Mouse (Mus musculus) thymus, adult 2 months (tissue): Measurements from ENCODE around the gene Pbld2. TPM values are rescaled to one million over a fixed set of nuclear protein-coding genes. Genes with fewer than 3 reads are reported as not detected.

Experiments
- DNase-seq: peaks from one replicate; pipeline ENCODE4 v3.0.0; 2021
- H3K27ac ChIP-seq: fragments of 200-500 bp; 2 replicates; pipeline ENCODE4 v1.5.1; 2012; ENCODE audit warnings: low read length, control low read depth; ENCODE audit not compliant: control insufficient read depth, insufficient read depth
- H3K27me3 ChIP-seq: fragments of 200-500 bp; 2 replicates; pipeline ENCODE4 v1.6.1; 2012; ENCODE audit warnings: mild to moderate bottlenecking, low read length, moderate library complexity, mixed read lengths; ENCODE audit not compliant: control insufficient read depth, insufficient read depth
- H3K36me3 ChIP-seq: fragments of 200-500 bp; 2 replicates; pipeline ENCODE4 v1.6.1; 2012; ENCODE audit warnings: mild to moderate bottlenecking, low read length, moderate library complexity; ENCODE audit not compliant: control insufficient read depth, insufficient read depth
- H3K4me1 ChIP-seq: fragments of 200-500 bp; replicated peaks from 2 replicates; pipeline ENCODE4 v1.6.1; 2012; ENCODE audit warnings: low read length; ENCODE audit not compliant: control insufficient read depth, insufficient read depth
- H3K4me3 ChIP-seq: fragments of 200-500 bp; 2 replicates; pipeline ENCODE4 v1.5.1; 2012; ENCODE audit warnings: mild to moderate bottlenecking, low read length, control low read depth, moderate library complexity; ENCODE audit not compliant: control insufficient read depth, insufficient read depth
- CTCF ChIP-seq: fragments of 200-500 bp; IDR thresholded peaks from 2 replicates; pipeline ENCODE4 v1.5.1; 2012; ENCODE audit warnings: mild to moderate bottlenecking, control low read depth, low read length, moderate library complexity, borderline replicate concordance; ENCODE audit not compliant: control insufficient read depth, poor library complexity, insufficient read depth; ENCODE audit errors: extremely low read depth
- POLR2A ChIP-seq: fragments of 200-500 bp; IDR thresholded peaks from 2 replicates; pipeline ENCODE4 v1.6.1; 2012; ENCODE audit warnings: mild to moderate bottlenecking, low read length, control low read depth, moderate library complexity; ENCODE audit not compliant: control insufficient read depth, poor library complexity, insufficient read depth; ENCODE audit errors: extremely low read depth
- WGBS: fragments of 180-500 bp; shearing (Covaris S2); methylation state at CpG from one replicate; pipeline ENCODE4 v1.1.7; 2018; 5-methylcytosine and 5-hydroxymethylcytosine counted together
- polyA plus RNA-seq: library from polyadenylated mRNA; depleted of rRNA; stranded (reverse); fragments of >200 nt; gene quantifications from 2 replicates; pipeline ENCODE4 v1.2.3, GENCODE M21; 2012

Pbld2 gene
- polyA plus RNA-seq, 1 experiment, result 0.62 TPM

GRCm38 (mm10) chr10:63024580-63024910, 430 bp downstream of the Pbld2 start:
- H3K4me3 ChIP-seq, result peak overlapping the region; percentile 55
- peaks cover 8% of the 10 kb centered on the region for H3K4me1 ChIP-seq
- TF ChIP-seq POLR2A (no peak), CTCF (no peak)
- peak overlapping the region; percentile 71 for H3K27ac ChIP-seq
- H3K27me3 ChIP-seq, result no peaks in the 10 kb centered on the region
- no peaks in the 10 kb centered on the region for H3K36me3 ChIP-seq
- DNase-seq, result peak; percentile 30
- WGBS, result 1% methylated on average over 8 of the region's 8 CpGs

- H3K27me3 ChIP-seq, result no peaks in the 10 kb centered on the region
- peaks cover 8% of the 10 kb centered on the region for H3K4me1 ChIP-seq
- DNase-seq, result no peak
- 36% methylated on average over 2 of the region's 2 CpGs for WGBS
- no peaks in the 10 kb centered on the region for H3K36me3 ChIP-seq
- TF ChIP-seq POLR2A (no peak), CTCF (no peak)
- H3K27ac ChIP-seq, result no peak overlapping the region
- no peak overlapping the region for H3K4me3 ChIP-seq
These were observed 901 bp downstream of the Pbld2 start for GRCm38 (mm10) chr10:63025016-63025415.

DNA sequence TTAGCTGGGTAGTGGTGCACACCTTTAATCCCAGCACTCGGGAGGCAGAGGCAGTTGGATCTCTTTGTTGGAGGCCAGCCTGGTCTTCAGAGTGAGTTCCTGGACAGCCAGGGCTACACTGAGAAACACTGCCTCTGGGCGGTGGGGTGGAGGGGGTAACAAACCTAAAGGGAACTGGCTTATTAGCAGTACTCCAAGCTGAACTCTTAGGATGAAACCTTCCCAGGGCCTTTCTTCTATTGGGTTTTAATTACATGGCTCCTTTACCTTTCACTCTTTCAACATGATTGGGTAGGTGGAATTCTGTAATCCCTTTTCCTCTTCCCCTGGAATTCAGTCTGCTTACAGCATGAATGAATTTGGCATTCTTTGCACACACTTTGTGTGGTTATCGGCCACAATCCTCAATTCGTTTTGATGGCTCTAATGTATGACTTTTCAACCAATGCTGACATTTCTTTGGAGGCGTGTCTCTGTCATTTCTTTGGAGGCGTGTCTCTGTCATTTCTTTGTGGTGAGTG, 1.4 kb downstream of the Pbld2 start:
- no peak for TF ChIP-seq POLR2A
- TF ChIP-seq CTCF, result no peak
- Histone ChIP-seq H3K27ac (no peak overlapping the region), H3K4me3 (no peak overlapping the region), H3K36me3 (no peaks in the 10 kb centered on the region), H3K27me3 (no peaks in the 10 kb centered on the region), H3K4me1 (peaks cover 8% of the 10 kb centered on the region)
- 45% methylated on average over 6 of the region's 6 CpGs for WGBS
- DNase-seq, result no peak

DNA sequence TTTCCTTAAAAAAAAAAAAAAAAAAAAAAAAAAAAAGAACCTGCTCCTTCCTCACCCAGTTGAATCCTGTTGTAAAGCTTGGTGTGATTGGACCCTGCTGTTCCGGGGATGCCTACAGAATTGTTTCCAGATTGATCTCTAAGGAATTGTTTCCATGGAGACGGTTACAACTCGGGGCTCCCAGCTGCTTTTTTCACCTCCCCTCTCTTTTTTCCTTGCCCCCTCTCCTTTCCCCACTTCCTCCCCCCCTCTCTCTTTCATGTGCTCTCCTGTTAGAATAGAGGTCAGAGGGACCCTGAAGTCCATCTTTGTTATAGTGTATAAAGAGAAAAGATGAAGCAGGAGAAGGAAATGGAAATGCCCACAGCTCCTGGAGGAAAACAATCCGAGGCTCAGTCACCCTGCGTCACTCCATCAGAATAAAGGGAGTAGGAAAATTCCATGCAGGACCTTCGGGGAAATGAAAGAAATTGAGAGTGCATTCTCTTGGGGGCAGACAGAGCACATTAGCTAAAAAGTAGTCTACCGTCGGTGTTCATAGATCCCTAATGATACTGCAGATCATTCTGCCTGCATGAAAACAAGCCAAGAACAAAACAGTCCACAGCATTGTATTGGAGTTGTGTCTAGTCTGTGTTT, 2.2 kb downstream of the Pbld2 start:
- Histone ChIP-seq H3K27ac (no peak overlapping the region), H3K4me3 (no peak overlapping the region), H3K27me3 (no peaks in the 10 kb centered on the region), H3K4me1 (peaks cover 6% of the 10 kb centered on the region), H3K36me3 (no peaks in the 10 kb centered on the region)
- WGBS, result 86% methylated on average over 8 of the region's 8 CpGs
- TF ChIP-seq CTCF, result no peak
- no peak for TF ChIP-seq POLR2A
- no peak for DNase-seq

DNA sequence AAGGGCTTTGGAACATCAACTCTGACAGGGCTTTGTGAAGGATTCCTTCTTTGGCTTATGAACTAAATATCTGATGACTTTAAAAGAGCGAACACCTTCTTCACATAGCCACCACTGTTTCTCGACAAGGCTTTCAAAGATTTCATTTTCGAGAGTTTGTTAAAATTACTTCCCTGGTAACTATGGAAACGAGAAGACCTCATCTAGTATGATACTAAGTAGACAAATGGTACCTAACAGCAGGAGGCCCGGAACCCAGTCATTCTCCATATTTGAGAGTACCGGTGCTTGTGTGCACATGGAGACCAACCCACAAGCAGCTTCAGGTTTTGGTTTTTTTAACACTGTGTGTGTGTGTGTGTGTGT, 2.7 kb downstream of the Pbld2 start:
- Histone ChIP-seq H3K4me1 (peaks cover 6% of the 10 kb centered on the region), H3K27me3 (no peaks in the 10 kb centered on the region), H3K4me3 (no peak overlapping the region), H3K36me3 (no peaks in the 10 kb centered on the region), H3K27ac (no peak overlapping the region)
- no peak for DNase-seq
- WGBS, result 96% methylated on average over 6 of the region's 6 CpGs
- TF ChIP-seq CTCF, result no peak
- no peak for TF ChIP-seq POLR2A

DNA sequence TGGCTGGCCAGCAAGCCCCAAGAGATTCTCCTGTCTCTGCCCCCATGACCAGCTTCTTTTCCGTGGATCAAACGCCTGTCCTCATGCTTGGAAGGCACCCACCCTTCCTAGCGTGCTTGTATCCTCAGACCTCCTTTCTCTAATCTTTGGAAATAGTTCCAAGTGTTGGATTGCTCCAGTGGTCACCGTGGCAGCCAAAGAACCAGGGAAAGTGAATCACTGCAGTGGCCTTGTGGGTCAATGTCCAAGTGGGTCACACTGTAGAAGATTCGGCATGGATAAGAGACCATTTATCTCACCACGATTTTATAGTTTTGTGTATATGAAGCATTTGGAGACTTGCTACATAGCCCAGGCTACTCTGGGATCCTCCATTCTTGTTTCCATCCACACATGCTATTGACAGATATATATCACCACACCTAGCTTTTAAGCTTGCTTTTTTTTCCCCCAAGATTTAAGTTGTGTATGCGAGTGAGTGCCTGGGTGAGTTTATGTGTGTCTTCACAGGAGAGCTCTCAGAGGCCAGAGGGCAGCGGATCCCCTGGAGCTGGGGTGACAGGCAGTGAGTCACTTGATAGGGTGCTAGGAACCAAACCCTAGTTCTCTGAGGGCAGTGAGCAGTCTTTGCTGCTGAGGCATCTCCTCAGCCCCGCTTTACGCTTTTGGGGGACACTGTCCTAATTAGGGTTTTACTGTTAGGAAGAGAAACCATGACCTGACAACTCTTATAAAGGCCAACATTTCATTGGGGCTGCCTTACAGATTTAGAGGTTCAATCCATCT, 3.5 kb downstream of the Pbld2 start:
- H3K4me1 ChIP-seq, result peaks cover 4% of the 10 kb centered on the region
- H3K27me3 ChIP-seq, result no peaks in the 10 kb centered on the region
- H3K4me3 ChIP-seq, result no peak overlapping the region
- H3K36me3 ChIP-seq, result no peaks in the 10 kb centered on the region
- no peak overlapping the region for H3K27ac ChIP-seq
- WGBS, result 97% methylated on average over 10 of the region's 10 CpGs
- DNase-seq, result no peak
- TF ChIP-seq CTCF, result no peak
- no peak for TF ChIP-seq POLR2A
